Mouse (Mus musculus): ENCODE measurements at regions not wholly inside any gene's neighbourhood (a gene's known extent, or its start where the extent isn't known, plus 50 kb on each side); places are given as distances from the start of the nearest gene placed in this dataset.
A peak's percentile ranks its signal among the peaks of the same experiment; 100 is the strongest.

DNA sequence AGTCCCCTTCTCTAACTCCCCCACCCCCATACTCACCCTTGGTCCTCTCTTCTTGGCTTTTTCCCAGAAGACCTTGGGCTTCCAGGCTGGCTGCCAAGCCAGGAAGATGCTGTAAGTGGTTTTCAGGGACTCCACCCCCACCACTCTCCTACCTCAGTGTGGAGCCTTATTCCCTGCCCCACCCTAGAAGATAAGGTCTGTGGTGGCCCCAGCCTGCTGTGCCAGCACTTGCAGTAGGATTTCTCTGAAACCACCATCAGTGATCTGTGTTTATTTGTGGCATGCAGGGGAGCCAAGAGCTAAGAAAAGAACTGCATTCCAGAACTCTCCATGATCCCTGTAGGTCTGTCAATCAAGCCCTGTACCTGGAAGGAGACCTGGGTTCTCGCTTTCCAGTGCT lies 346.4 kb upstream of the Tnp1 start:
- no peak for DNase-seq (ENCODE audit: low spot score)

DNA sequence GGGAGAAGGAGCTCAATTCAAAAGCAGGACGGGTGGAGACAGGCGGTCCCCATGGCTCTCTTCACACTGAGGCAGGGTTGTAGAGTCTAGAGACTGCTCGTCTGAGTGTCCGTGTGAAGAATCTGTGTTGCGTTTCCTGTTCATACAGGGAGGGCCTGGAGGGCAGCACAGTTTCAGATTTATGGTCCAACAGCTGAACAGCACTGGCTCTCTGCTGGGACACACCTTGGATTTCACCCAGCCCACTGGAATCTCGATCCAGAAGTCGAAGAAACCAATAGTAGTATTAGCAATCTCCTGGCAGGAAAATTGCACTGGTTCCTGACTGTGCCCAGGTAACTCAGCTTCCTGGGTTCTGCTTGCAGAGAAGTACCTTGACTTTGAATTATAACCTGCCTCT lies 345.6 kb upstream of the Tnp1 start:
- Histone ChIP-seq H3K27ac (0 out of 2 replicates have a peak overlapping the region, but pooled peaks have one; percentile 2), H3K9me3 (no peaks in the 10 kb centered on the region), H3K36me3 (no peaks in the 10 kb centered on the region), H3K27me3 (ENCODE audit: insufficient read depth, poor library complexity, severe bottlenecking) (no peaks in the 10 kb centered on the region; the same call in 1 of the 2 replicates), H3K4me3 (no peak overlapping the region), H3K4me1 (replicated peaks) (peaks cover 29% of the 10 kb centered on the region)
- DNase-seq (ENCODE audit: low spot score) = no peak
- 89% methylated on average over 7 of the region's 7 CpGs for WGBS

More for the DNA sequence above, 346.4 kb upstream of the Tnp1 start:
- Histone ChIP-seq H3K4me3 (no peak overlapping the region), H3K4me1 (replicated peaks) (peaks cover 29% of the 10 kb centered on the region), H3K27ac (no peak overlapping the region), H3K27me3 (ENCODE audit: insufficient read depth, poor library complexity, severe bottlenecking) (no peaks in the 10 kb centered on the region; the same call in 1 of the 2 replicates), H3K36me3 (no peaks in the 10 kb centered on the region), H3K9me3 (no peaks in the 10 kb centered on the region)
- 83% methylated on average over 1 of the region's 1 CpGs for WGBS

DNA sequence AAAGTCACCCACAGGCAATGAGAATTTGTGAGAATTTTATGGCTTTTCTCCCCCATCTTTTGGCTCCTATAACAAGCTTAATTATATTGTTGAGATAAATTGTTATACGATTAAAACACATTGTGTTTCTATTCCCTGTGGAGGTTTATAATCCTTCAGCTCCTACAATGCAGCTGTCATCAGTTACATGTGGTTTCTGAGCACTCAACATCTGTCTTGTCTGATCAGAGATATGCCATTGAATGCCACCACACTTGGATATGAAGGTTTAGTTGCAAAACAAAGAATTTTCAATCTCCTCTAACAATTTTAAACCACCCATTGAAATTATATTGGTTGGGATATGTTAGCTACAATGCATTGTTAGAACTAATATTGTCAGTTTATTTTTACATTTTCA lies 338.7 kb upstream of the Tnp1 start:
- Histone ChIP-seq H3K4me3 (no peak overlapping the region), H3K36me3 (no peaks in the 10 kb centered on the region), H3K9me3 (no peaks in the 10 kb centered on the region), H3K27me3 (ENCODE audit: insufficient read depth, poor library complexity, severe bottlenecking) (no peaks in the 10 kb centered on the region), H3K27ac (no peak overlapping the region), H3K4me1 (replicated peaks) (no peaks in the 10 kb centered on the region)
- 88% methylated on average over 1 of the region's 1 CpGs for WGBS
- no peak for DNase-seq (ENCODE audit: low spot score)

DNA sequence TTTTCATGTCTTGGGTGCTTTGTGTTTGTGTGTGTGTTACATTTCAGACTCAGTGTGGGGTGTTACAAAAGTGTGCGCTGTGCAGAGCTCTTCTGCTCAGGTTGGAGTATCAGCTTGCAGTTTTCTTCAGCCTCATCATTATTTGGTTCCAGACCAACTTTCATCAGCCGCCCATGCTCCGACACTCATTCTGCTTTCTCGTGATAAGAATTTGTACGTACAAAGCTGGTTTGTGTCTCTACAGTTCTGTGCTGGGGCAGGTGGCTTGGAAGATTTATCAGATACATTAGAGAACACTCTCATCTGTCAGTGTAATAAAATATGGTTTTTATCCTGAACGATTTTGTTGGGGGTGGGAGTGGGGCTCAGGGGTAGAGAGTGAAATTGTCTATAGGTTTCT lies 332.8 kb upstream of the Tnp1 start:
- H3K27me3 ChIP-seq (ENCODE audit: insufficient read depth, poor library complexity, severe bottlenecking) = no peaks in the 10 kb centered on the region
- no peak overlapping the region for H3K27ac ChIP-seq
- no peaks in the 10 kb centered on the region for H3K36me3 ChIP-seq
- no peak for DNase-seq (ENCODE audit: low spot score)
- H3K4me1 ChIP-seq (replicated peaks) = no peaks in the 10 kb centered on the region
- no peaks in the 10 kb centered on the region for H3K9me3 ChIP-seq
- 92% methylated on average over 6 of the region's 6 CpGs for WGBS
- no peak overlapping the region for H3K4me3 ChIP-seq

DNA sequence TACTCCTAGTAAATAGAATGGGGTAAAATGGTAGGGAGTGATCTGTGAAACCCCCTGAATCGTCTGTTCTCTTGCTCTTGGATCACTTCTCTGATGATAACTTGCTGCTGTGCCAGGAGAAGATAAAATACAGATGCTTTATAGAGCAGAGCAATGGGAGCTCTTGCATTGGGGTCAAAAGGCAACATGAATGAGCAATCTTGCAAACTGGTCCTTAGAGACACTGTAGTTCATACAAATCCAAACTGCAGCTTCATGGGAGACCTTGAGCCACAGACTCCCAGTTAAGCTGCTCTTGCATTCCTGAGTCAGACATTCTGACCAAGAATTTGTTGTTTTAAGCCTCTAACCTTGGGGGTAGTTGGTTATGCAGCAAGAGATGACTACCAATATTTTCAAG lies 328.9 kb upstream of the Tnp1 start:
- 71% methylated on average over 1 of the region's 1 CpGs for WGBS
- Histone ChIP-seq H3K27ac (no peak overlapping the region), H3K9me3 (no peaks in the 10 kb centered on the region), H3K4me3 (no peak overlapping the region), H3K36me3 (no peaks in the 10 kb centered on the region), H3K27me3 (ENCODE audit: insufficient read depth, poor library complexity, severe bottlenecking) (no peaks in the 10 kb centered on the region), H3K4me1 (replicated peaks) (no peaks in the 10 kb centered on the region)
- no peak for DNase-seq (ENCODE audit: low spot score)

DNA sequence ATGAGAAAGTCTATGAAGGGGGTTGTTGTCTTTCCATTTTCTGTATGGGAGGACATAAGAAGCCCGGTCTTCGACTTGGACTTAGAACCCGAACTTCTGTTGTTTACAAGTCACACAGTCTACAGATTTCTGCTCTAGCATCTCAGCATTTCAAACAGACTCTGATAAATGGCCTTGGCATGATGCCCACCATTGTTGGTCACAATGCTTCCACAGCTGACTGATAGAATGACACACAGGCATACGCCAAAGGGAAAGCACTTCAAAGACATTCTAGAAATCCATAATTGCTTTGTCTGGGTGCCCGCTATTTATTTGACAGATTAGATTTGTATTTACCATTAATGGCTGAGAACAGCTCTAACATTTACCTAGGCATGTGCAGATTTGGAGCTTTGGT lies 326.2 kb upstream of the Tnp1 start:
- no peak overlapping the region for H3K27ac ChIP-seq
- no peak overlapping the region for H3K4me3 ChIP-seq
- no peaks in the 10 kb centered on the region for H3K27me3 ChIP-seq (ENCODE audit: insufficient read depth, poor library complexity, severe bottlenecking)
- whole genome bisulfite sequencing = 92% methylated on average over 5 of the region's 5 CpGs
- H3K36me3 ChIP-seq = no peaks in the 10 kb centered on the region
- no peaks in the 10 kb centered on the region for H3K9me3 ChIP-seq
- H3K4me1 ChIP-seq (replicated peaks) = no peaks in the 10 kb centered on the region
- DNase-seq (ENCODE audit: low spot score) = no peak

DNA sequence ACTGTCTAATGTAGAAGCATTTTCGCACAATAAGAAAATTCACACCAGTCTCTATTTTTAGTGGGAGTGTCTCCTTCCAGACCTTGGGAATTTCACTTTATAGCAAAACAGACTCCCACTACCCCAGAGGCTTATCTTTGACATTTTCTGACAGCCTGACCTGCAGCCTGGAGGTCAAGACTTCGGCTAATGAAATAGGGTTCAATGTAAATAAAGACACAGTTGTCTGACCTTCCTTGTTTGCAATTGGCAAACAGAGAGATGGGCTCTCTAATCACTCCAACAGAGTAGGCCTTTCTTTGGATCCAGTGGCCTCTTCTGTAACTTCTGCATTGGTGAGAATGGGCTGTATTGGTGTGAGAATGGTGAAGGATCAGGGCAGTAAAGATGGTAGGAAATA lies 321.7 kb upstream of the Tnp1 start:
- DNase-seq (ENCODE audit: low spot score) = no peak
- Histone ChIP-seq H3K9me3 (no peaks in the 10 kb centered on the region), H3K4me3 (no peak overlapping the region), H3K4me1 (replicated peaks) (no peaks in the 10 kb centered on the region), H3K27ac (no peak overlapping the region), H3K36me3 (no peaks in the 10 kb centered on the region), H3K27me3 (ENCODE audit: insufficient read depth, poor library complexity, severe bottlenecking) (peaks cover 6% of the 10 kb centered on the region; the same call in 1 of the 2 replicates)
- WGBS = 59% methylated on average over 2 of the region's 2 CpGs

DNA sequence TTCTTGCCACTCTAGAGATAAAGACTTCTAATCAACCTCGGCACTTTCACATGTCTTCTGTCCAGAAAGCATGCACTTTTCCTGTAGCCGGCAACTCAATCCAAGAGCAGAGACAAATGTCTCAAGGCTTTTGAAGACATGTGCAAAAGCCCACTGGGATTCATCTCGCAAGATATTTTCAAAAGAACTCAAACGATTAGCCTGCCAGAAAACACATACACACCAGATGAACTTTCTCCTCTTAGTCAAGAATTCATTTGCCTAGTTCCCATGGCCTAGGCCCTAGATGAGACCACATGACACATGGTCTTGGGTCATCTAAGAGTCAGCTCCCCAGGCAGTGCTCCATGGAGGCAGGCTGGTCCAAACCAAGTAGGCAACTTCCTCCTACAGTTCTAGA lies 293.8 kb upstream of the Tnp1 start:
- Histone ChIP-seq H3K27ac (no peak overlapping the region), H3K4me3 (no peak overlapping the region), H3K9me3 (no peaks in the 10 kb centered on the region), H3K4me1 (replicated peaks) (peaks cover 15% of the 10 kb centered on the region), H3K36me3 (no peaks in the 10 kb centered on the region), H3K27me3 (ENCODE audit: insufficient read depth, poor library complexity, severe bottlenecking) (no peaks in the 10 kb centered on the region)
- DNase-seq (ENCODE audit: low spot score) = no peak
- WGBS = 89% methylated on average over 4 of the region's 4 CpGs

DNA sequence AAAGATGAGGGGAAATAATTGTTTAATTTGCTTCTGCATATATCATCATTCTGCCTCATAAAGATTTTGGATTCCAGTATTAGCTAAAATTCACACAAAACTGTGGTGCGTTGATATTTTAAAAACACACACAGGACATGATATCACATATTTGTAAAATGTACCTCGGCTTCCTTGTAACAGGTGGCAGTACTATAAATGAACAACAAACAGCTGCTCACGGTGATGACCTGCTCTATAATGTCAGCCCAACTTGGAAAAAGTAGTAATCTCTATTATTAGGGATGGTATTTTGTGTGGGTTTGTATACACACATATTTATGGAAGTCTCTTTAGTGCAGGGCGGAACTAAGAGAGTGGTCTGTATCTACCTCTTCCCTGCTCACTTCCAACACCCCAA lies 292.7 kb upstream of the Tnp1 start:
- no peak overlapping the region for H3K4me3 ChIP-seq
- no peaks in the 10 kb centered on the region for H3K36me3 ChIP-seq
- no peak for DNase-seq (ENCODE audit: low spot score)
- WGBS = 92% methylated on average over 4 of the region's 4 CpGs
- H3K4me1 ChIP-seq (replicated peaks) = peaks cover 15% of the 10 kb centered on the region
- no peaks in the 10 kb centered on the region for H3K9me3 ChIP-seq
- no peak overlapping the region for H3K27ac ChIP-seq
- no peaks in the 10 kb centered on the region for H3K27me3 ChIP-seq (ENCODE audit: insufficient read depth, poor library complexity, severe bottlenecking)

DNA sequence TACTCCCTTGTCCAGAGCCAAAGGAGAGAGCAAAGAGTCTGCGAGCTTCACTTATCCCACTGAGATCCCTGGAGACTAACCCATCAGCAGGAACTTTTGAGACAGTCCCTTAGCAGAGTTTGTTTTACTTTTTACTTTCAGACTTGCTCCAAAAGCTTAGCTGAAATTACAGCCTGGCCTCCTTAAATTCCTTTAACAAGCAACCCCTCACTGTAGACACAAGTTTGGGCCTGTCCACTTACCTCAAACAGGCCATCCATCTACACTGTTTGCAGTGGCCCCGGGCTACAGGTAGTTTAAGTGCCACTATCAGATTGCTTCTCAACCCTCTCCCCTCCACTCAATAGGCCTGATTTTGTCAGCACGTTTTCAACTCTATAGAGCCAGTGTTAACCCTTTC lies 291.5 kb upstream of the Tnp1 start:
- DNase-seq (ENCODE audit: low spot score) = peak; percentile 26
- Histone ChIP-seq H3K4me3 (no peak overlapping the region), H3K9me3 (no peaks in the 10 kb centered on the region), H3K27ac (no peak overlapping the region), H3K4me1 (replicated peaks) (0 out of 2 replicates have a peak, but pooled peaks cover 5% of the 10 kb centered on the region), H3K27me3 (ENCODE audit: insufficient read depth, poor library complexity, severe bottlenecking) (no peaks in the 10 kb centered on the region), H3K36me3 (no peaks in the 10 kb centered on the region)
- WGBS = 23% methylated on average over 3 of the region's 3 CpGs

DNA sequence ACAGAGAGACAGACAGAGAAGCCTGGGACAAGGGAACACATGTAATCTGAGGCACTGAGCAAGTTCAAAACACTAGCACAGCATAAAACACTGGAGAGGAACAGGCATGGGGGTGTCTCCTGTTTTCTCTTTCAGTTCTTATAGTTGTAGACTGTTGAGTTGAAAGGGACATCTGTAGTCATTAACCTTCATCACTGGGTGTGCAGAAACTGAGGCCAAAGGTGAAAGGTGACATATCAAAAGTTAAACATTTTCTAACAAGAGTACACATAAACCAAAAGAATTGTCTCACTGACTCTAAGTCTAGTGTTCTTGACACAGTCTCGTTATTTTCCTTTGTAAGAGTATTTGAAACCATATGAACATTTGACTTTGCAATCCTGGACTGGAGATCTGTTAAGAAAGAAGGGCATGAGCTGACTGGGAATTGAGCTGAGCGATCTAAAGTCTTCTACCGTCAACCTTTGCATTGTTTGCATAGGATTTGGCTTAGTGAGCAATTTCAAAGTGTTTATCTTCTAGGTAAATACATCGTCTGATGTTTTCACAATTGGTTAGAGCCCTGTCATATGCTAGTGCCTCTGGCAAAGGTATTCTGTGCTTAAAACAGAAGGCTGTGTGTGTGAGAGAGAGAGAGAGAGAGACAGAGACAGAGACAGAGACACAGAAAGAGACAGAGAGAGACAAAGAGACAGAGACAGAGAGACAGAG lies 284.4 kb upstream of the Tnp1 start:
- H3K36me3 ChIP-seq = no peaks in the 10 kb centered on the region
- no peaks in the 10 kb centered on the region for H3K4me1 ChIP-seq (replicated peaks)
- H3K9me3 ChIP-seq = no peaks in the 10 kb centered on the region
- no peak for DNase-seq (ENCODE audit: low spot score)
- no peaks in the 10 kb centered on the region for H3K27me3 ChIP-seq (ENCODE audit: insufficient read depth, poor library complexity, severe bottlenecking)
- no peak overlapping the region for H3K27ac ChIP-seq
- H3K4me3 ChIP-seq = no peak overlapping the region
- WGBS = 73% methylated on average over 4 of the region's 4 CpGs

DNA sequence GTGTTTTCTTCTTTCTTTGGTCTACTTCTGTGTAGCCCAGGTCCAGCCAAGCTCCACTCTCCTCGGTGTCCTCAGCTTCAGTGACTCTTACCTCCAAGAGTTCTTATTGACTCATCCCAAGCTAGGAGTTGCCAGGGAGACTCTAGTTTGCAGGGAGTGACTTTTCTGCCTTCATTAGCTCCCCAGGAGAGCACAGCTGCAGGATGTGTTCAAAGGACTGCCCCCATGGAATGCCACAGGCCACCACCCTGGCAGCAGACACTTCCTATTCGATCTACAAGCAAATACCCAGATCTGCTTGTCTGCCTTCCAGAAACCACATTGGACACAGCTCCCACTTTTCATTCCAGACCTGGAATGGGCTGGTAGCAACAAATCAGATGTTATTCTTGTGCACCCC lies 269.6 kb upstream of the Tnp1 start:
- Histone ChIP-seq H3K4me1 (replicated peaks) (no peaks in the 10 kb centered on the region; the same call in 1 of the 2 replicates), H3K4me3 (no peak overlapping the region), H3K9me3 (peaks cover 9% of the 10 kb centered on the region), H3K36me3 (no peaks in the 10 kb centered on the region), H3K27ac (no peak overlapping the region), H3K27me3 (ENCODE audit: insufficient read depth, poor library complexity, severe bottlenecking) (no peaks in the 10 kb centered on the region)
- WGBS = 78% methylated on average over 2 of the region's 2 CpGs
- DNase-seq (ENCODE audit: low spot score) = no peak

DNA sequence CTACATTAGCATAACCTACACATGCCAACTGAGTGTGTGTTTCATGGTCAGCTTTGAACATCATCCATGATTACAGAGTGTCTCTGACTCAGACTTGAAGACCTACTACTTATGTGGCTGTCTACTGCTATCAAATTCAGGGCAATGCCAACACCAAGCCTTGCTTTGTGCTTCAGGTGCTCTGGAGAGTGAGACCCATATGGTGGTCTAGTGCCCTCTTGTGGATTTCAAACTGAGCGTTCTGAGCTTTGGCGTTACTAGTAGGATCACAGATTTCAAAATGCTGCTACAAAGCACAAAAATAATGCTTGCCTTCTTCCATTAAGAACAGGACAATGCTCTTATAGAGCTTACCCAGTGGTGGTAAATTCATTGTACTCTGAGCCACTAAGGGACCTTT lies 258.8 kb upstream of the Tnp1 start:
- DNase-seq (ENCODE audit: low spot score) = peak; percentile 22
- Histone ChIP-seq H3K4me3 (no peak overlapping the region), H3K9me3 (no peaks in the 10 kb centered on the region), H3K27me3 (ENCODE audit: insufficient read depth, poor library complexity, severe bottlenecking) (no peaks in the 10 kb centered on the region), H3K36me3 (no peaks in the 10 kb centered on the region), H3K27ac (no peak overlapping the region), H3K4me1 (replicated peaks) (peaks cover 29% of the 10 kb centered on the region)
- WGBS = 29% methylated on average over 2 of the region's 2 CpGs
